ENCODE assay signal across 24 mouse cellular contexts in the genomic region with DNA sequence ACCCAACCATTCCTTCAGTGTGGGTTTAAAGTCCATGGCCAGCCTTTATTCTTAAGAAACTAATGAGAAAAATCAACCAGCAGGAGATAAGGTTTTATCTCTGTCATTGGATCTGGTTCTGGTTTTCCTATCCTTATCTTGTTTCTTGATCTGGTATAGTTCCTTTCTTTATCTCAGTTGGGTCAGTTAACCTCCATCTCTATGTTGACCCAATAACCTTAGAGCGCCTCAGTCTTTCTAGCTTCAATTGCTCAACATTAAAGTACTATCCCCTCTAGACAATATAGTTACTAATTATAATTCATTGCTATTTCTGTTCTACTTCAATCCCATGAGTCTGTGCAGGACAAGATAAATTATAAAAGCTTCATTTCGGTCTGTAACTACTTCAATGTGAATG. TPM values are rescaled to one million over a fixed set of nuclear protein-coding genes. Genes with fewer than 3 reads are reported as not detected.
"Had no signal": no experiment of that assay in that cellular context is flagged by ENCODE, and none has a peak within 500 bp of the region (broad histone marks: within the 10 kb centered on the region; RNA-seq: fewer than 3 reads in every experiment).

No protein-coding gene starts in this region.

- H3K9ac ChIP-seq: heart, embryonic 12.5 days; hindbrain, embryonic 13.5 days; hindbrain, embryonic 15.5 days; kidney, embryonic 15.5 days; limb, embryonic 13.5 days; limb, embryonic 15.5 days; liver, embryonic 12.5 days; liver, embryonic 14.5 days had no signal

- ATAC-seq: hindbrain, postnatal 0 days; liver, embryonic 12.5 days had no signal

- H3K4me3 ChIP-seq: gastrocnemius, adult 2 months; heart, embryonic 10.5 days; heart, embryonic 12.5 days; hindbrain, embryonic 13.5 days; hindbrain, embryonic 15.5 days; kidney, embryonic 15.5 days; layer of hippocampus, adult 2 months; limb, embryonic 13.5 days; limb, embryonic 15.5 days; liver, embryonic 12.5 days had no signal

- H3K4me2 ChIP-seq: heart, embryonic 12.5 days; hindbrain, embryonic 13.5 days; hindbrain, embryonic 15.5 days; kidney, embryonic 15.5 days; limb, embryonic 13.5 days; limb, embryonic 15.5 days; liver, embryonic 12.5 days had no signal

- H3K27me3 ChIP-seq: heart, embryonic 12.5 days; hindbrain, embryonic 13.5 days; hindbrain, embryonic 15.5 days; kidney, embryonic 15.5 days; limb, embryonic 13.5 days; limb, embryonic 15.5 days; liver, embryonic 12.5 days had no signal

- DNase-seq: gastrocnemius, adult 2 months; gastrocnemius, postnatal 10 days; gastrocnemius, postnatal 25 days; heart, adult 18-20 months; heart, postnatal 10 days; heart, postnatal 36 days; kidney, adult 8-10 months; kidney, postnatal 10 days; kidney, postnatal 25 days; kidney, postnatal 4 days; left cerebral cortex, postnatal 4 days had no signal

- H3K4me1 ChIP-seq: heart, embryonic 10.5 days; heart, embryonic 12.5 days; hindbrain, embryonic 15.5 days; kidney, embryonic 15.5 days; limb, embryonic 13.5 days; limb, embryonic 15.5 days; liver, embryonic 12.5 days had no signal

- H3K36me3 ChIP-seq: heart, embryonic 10.5 days; heart, embryonic 12.5 days; hindbrain, embryonic 13.5 days; hindbrain, embryonic 15.5 days; kidney, embryonic 15.5 days; limb, embryonic 13.5 days; limb, embryonic 15.5 days; liver, embryonic 12.5 days had no signal

- H3K9me3 ChIP-seq: heart, embryonic 10.5 days; heart, embryonic 12.5 days; hindbrain, embryonic 13.5 days; hindbrain, embryonic 15.5 days; kidney, embryonic 15.5 days; limb, embryonic 15.5 days; liver, embryonic 12.5 days had no signal

- H3K27ac ChIP-seq: gastrocnemius, adult 2 months; heart, embryonic 10.5 days; hindbrain, embryonic 13.5 days; hindbrain, embryonic 15.5 days; hindbrain, postnatal 0 days; kidney, embryonic 15.5 days; layer of hippocampus, adult 2 months; limb, embryonic 13.5 days; limb, embryonic 15.5 days; liver, embryonic 12.5 days; liver, embryonic 14.5 days had no signal

RNA-seq across cellular contexts. Expression of gene Rpl36a-ps1, which starts 56.7 kb away (rescaled TPM):
- total RNA-seq: hindbrain, postnatal 0 days had no signal
- polyA plus RNA-seq: gonadal fat pad, adult 2 months; hindbrain, embryonic 13.5 days; hindbrain, embryonic 15.5 days; hindbrain, postnatal 0 days; liver, adult 2 months had no signal
